Mouse (Mus musculus): ENCODE measurements at regions not wholly inside any gene's neighbourhood (a gene's known extent, or its start where the extent isn't known, plus 50 kb on each side); places are given as distances from the start of the nearest gene placed in this dataset.

DNA sequence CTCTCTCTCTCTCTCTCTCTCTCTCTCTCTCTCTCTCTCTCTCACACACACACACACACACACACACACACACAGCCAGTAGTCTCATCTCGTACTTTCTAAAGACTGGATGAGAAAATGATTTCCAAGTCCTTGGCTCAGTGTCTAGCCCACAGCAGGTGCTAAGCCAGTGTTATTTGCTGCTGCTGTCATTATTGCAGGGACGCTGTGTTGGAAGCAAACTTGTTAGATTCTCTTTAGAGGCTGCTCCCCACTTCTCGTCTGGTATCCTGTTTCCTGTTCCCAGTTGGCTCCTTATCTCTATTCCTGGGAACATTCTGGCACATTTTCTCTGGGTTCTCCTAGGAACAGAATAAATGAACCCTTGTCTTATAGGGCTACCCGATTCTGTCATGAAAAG lies 122.5 kb upstream of the Chd6 start:
- H3K9me3 ChIP-seq (replicated peaks; ENCODE audit: control insufficient read depth, insufficient read depth, low read length, poor library complexity, severe bottlenecking) = no peaks in the 10 kb centered on the region
- no peaks in the 10 kb centered on the region for H3K4me1 ChIP-seq (ENCODE audit: control insufficient read depth, insufficient read depth, low read length)
- H3K4me3 ChIP-seq (ENCODE audit: low read depth, low read length) = no peak overlapping the region
- TF ChIP-seq POLR2A (IDR thresholded peaks at IDR 0.05; ENCODE audit: insufficient read depth, low read length) = no peak
- TF ChIP-seq CTCF (IDR thresholded peaks at IDR 0.05; ENCODE audit: low read depth, low read length) = no peak
- TF ChIP-seq EP300 (IDR thresholded peaks at IDR 0.05; ENCODE audit: insufficient read depth, low read depth, low read length) = no peak
- H3K27me3 ChIP-seq (ENCODE audit: control insufficient read depth, insufficient read depth, low read length, poor library complexity, severe bottlenecking) = no peaks in the 10 kb centered on the region
- H3K27ac ChIP-seq (ENCODE audit: insufficient read depth, low read length) = no peak overlapping the region
- no peaks in the 10 kb centered on the region for H3K36me3 ChIP-seq (ENCODE audit: control insufficient read depth, insufficient read depth, low read length, poor library complexity, severe bottlenecking)
- no peak overlapping the region for H3K9ac ChIP-seq (ENCODE audit: low read depth, poor library complexity, severe bottlenecking)

DNA sequence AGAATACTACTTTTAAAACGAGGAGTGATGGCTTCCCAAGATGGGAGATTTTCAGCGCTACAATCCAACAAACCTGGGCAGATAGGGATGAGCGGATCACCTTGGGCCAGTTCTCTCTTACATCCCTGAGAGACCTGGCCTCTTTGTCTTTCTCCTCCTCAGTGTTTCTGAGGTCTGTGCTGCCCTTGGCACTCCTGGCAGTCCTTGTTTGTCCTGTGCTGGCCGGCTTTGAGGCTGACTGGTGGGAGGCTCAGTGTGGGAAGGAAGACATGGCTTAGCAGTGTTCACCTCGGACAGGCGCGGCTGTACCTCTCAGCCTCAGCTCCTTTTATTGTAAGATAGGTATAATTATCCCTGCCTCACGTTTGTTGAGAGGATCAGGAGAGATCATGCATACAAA lies 106.9 kb upstream of the Chd6 start:
- H3K9me3 ChIP-seq (replicated peaks; ENCODE audit: control insufficient read depth, insufficient read depth, low read length, poor library complexity, severe bottlenecking) = no peaks in the 10 kb centered on the region
- no peak for TF ChIP-seq POLR2A (IDR thresholded peaks at IDR 0.05; ENCODE audit: insufficient read depth, low read length)
- no peak for TF ChIP-seq EP300 (IDR thresholded peaks at IDR 0.05; ENCODE audit: insufficient read depth, low read depth, low read length)
- no peak for TF ChIP-seq CTCF (IDR thresholded peaks at IDR 0.05; ENCODE audit: low read depth, low read length)
- H3K27me3 ChIP-seq (ENCODE audit: control insufficient read depth, insufficient read depth, low read length, poor library complexity, severe bottlenecking) = no peaks in the 10 kb centered on the region
- no peak overlapping the region for H3K4me3 ChIP-seq (ENCODE audit: low read depth, low read length)
- no peak overlapping the region for H3K27ac ChIP-seq (ENCODE audit: insufficient read depth, low read length)
- no peaks in the 10 kb centered on the region for H3K36me3 ChIP-seq (ENCODE audit: control insufficient read depth, insufficient read depth, low read length, poor library complexity, severe bottlenecking)
- no peak overlapping the region for H3K9ac ChIP-seq (ENCODE audit: low read depth, poor library complexity, severe bottlenecking)
- no peaks in the 10 kb centered on the region for H3K4me1 ChIP-seq (ENCODE audit: control insufficient read depth, insufficient read depth, low read length)

DNA sequence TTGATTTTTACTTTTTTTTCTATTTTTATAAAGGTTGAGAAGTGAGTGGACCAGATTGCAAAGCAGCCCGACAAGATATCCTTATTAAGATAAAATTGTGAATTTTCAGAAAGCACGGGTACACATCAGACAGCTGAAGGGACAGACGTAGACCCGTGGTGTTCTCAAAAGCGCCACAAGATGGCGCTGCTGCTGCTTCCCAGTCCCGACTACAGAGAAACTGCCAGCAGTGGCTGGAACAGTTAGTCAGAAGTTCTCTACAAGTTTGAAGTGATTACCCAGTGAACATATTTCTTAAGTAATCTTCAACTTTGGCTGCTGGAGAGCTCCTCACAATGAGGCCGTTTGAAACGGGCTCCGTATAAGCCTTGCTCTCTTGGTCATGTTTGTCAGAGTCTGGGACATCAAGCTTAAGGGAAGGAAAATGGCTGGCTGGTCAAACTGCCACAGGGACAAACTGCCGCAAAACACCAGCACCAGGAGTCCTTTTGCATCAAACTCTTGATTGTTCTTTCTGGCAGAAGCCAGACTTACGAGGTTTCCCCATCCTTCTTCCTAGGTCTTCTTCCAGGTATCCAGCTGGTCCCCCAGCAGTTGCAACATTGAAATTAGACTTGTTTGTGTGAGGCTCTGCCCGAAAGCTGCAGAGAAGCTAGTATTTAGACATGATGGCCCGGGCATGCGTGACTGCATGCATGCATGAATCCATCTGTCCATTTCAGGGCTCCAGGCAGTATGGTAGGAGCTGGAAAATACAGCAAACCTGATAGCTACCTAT lies 106.0 kb upstream of the Chd6 start:
- TF ChIP-seq CTCF (IDR thresholded peaks at IDR 0.05; ENCODE audit: low read depth, low read length) = peak; percentile 91
- no peak for TF ChIP-seq POLR2A (IDR thresholded peaks at IDR 0.05; ENCODE audit: insufficient read depth, low read length)
- Histone ChIP-seq H3K27ac (ENCODE audit: insufficient read depth, low read length) (no peak overlapping the region), H3K4me1 (ENCODE audit: control insufficient read depth, insufficient read depth, low read length) (no peaks in the 10 kb centered on the region)

DNA sequence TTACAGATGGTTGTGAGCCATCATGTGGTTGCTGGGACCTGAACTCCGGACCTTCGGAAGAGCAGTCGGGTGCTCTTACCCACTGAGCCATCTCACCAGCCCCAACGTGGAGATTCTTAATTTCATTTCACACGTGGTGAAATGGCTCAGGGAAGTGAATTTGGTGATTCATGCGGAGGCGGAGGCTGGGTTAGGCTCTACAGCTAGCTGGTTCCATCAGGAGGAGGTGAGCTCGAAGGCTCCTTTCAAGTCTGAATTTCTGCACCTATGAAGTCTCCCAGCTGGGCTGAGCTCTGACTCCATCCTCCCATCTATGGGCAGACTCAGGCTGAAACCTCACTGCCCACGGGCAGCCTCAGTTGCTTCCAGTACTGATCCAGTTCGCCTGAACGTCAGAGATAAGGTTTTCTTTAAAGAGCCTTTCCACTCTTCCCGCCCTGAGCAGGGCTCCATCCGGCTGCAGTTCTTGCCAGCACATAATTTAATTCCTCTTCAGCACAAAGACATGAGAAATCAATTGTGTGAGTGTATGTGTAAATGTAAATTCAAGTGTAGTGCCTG lies 103.5 kb upstream of the Chd6 start:
- TF ChIP-seq POLR2A (IDR thresholded peaks at IDR 0.05; ENCODE audit: insufficient read depth, low read length) = no peak
- no peak for TF ChIP-seq EP300 (IDR thresholded peaks at IDR 0.05; ENCODE audit: insufficient read depth, low read depth, low read length)
- TF ChIP-seq CTCF (IDR thresholded peaks at IDR 0.05; ENCODE audit: low read depth, low read length) = no peak
- Histone ChIP-seq H3K27ac (ENCODE audit: insufficient read depth, low read length) (no peak overlapping the region), H3K9ac (ENCODE audit: low read depth, poor library complexity, severe bottlenecking) (no peak overlapping the region), H3K4me1 (ENCODE audit: control insufficient read depth, insufficient read depth, low read length) (no peaks in the 10 kb centered on the region), H3K9me3 (replicated peaks; ENCODE audit: control insufficient read depth, insufficient read depth, low read length, poor library complexity, severe bottlenecking) (no peaks in the 10 kb centered on the region), H3K36me3 (ENCODE audit: control insufficient read depth, insufficient read depth, low read length, poor library complexity, severe bottlenecking) (no peaks in the 10 kb centered on the region), H3K27me3 (ENCODE audit: control insufficient read depth, insufficient read depth, low read length, poor library complexity, severe bottlenecking) (no peaks in the 10 kb centered on the region), H3K4me3 (ENCODE audit: low read depth, low read length) (no peak overlapping the region)

More for the DNA sequence above, 106.0 kb upstream of the Chd6 start:
- no peaks in the 10 kb centered on the region for H3K27me3 ChIP-seq (ENCODE audit: control insufficient read depth, insufficient read depth, low read length, poor library complexity, severe bottlenecking)
- no peaks in the 10 kb centered on the region for H3K36me3 ChIP-seq (ENCODE audit: control insufficient read depth, insufficient read depth, low read length, poor library complexity, severe bottlenecking)
- H3K9ac ChIP-seq (ENCODE audit: low read depth, poor library complexity, severe bottlenecking) = no peak overlapping the region
- H3K4me3 ChIP-seq (ENCODE audit: low read depth, low read length) = no peak overlapping the region
- H3K9me3 ChIP-seq (replicated peaks; ENCODE audit: control insufficient read depth, insufficient read depth, low read length, poor library complexity, severe bottlenecking) = no peaks in the 10 kb centered on the region

DNA sequence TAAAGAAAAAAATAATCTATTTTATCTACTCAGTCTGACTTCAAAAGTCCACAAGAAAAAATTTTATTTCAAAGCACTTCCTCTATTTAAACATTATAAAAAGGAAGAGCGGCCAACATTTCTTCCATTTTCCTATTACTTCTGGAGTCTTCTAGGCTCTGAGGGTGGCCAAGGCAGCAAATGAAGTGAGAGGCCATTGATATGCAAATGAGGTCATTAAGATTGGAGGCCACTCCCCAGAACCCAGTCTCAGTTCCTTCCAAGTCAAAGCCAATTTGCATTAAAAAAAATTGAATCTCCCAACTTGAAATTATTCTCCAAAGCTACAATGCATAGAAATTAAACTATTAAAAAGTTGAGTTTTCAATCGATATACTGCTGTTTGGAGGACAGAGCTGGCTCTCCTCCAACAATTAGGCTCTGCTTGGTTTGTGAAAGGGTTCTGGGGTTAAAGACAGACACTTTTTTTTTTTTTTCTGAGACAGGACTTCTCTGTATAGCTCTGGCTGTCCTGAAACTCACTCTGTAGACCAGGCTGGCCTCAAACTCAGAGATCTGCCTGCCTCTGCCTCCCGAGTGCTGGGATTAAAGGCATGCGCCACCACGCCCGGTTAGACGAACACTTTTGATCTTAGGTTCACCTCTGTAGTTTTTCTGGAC lies 88.0 kb upstream of the Chd6 start:
- H3K27ac ChIP-seq (ENCODE audit: insufficient read depth, low read length) = no peak overlapping the region
- no peak for TF ChIP-seq POLR2A (IDR thresholded peaks at IDR 0.05; ENCODE audit: insufficient read depth, low read length)
- TF ChIP-seq EP300 (IDR thresholded peaks at IDR 0.05; ENCODE audit: insufficient read depth, low read depth, low read length) = no peak
- TF ChIP-seq CTCF (IDR thresholded peaks at IDR 0.05; ENCODE audit: low read depth, low read length) = no peak

DNA sequence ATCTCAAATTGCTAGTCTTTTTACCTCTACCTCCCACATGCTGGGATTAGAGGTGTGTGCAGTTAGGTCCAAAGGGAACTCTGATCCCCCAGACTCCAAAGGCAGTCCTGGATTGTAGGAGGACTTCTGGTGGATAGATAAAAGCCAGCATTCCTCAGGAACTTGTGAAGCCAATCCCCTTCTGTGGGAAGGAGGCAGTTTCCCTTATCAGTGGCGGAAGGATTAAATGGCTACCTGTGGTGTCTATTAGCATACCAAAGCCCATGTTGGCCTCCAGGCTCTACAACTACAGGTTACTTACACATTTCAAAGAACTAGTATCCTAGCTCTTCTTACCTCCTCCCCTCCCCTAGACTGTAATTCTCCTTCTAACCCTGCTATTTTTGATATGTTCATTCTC lies 78.6 kb upstream of the Chd6 start:
- no peaks in the 10 kb centered on the region for H3K36me3 ChIP-seq (ENCODE audit: control insufficient read depth, insufficient read depth, low read length, poor library complexity, severe bottlenecking)
- H3K4me1 ChIP-seq (ENCODE audit: control insufficient read depth, insufficient read depth, low read length) = no peaks in the 10 kb centered on the region
- no peak overlapping the region for H3K9ac ChIP-seq (ENCODE audit: low read depth, poor library complexity, severe bottlenecking)
- TF ChIP-seq EP300 (IDR thresholded peaks at IDR 0.05; ENCODE audit: insufficient read depth, low read depth, low read length) (no peak), POLR2A (IDR thresholded peaks at IDR 0.05; ENCODE audit: insufficient read depth, low read length) (no peak), CTCF (IDR thresholded peaks at IDR 0.05; ENCODE audit: low read depth, low read length) (no peak)
- H3K27ac ChIP-seq (ENCODE audit: insufficient read depth, low read length) = no peak overlapping the region
- H3K27me3 ChIP-seq (ENCODE audit: control insufficient read depth, insufficient read depth, low read length, poor library complexity, severe bottlenecking) = peaks cover 2% of the 10 kb centered on the region
- no peak overlapping the region for H3K4me3 ChIP-seq (ENCODE audit: low read depth, low read length)
- H3K9me3 ChIP-seq (replicated peaks; ENCODE audit: control insufficient read depth, insufficient read depth, low read length, poor library complexity, severe bottlenecking) = no peaks in the 10 kb centered on the region

More for the DNA sequence above, 88.0 kb upstream of the Chd6 start:
- H3K9ac ChIP-seq (ENCODE audit: low read depth, poor library complexity, severe bottlenecking) = no peak overlapping the region
- no peaks in the 10 kb centered on the region; the same call in 1 of the 2 replicates for H3K27me3 ChIP-seq (ENCODE audit: control insufficient read depth, insufficient read depth, low read length, poor library complexity, severe bottlenecking)
- no peak overlapping the region for H3K4me3 ChIP-seq (ENCODE audit: low read depth, low read length)
- H3K4me1 ChIP-seq (ENCODE audit: control insufficient read depth, insufficient read depth, low read length) = no peaks in the 10 kb centered on the region
- H3K9me3 ChIP-seq (replicated peaks; ENCODE audit: control insufficient read depth, insufficient read depth, low read length, poor library complexity, severe bottlenecking) = no peaks in the 10 kb centered on the region
- H3K36me3 ChIP-seq (ENCODE audit: control insufficient read depth, insufficient read depth, low read length, poor library complexity, severe bottlenecking) = no peaks in the 10 kb centered on the region

Measured in ES-Bruce4 (cell line).